Mouse (Mus musculus) forebrain, embryonic 11.5 days (tissue): ENCODE results near the gene Ncam2. TPM values are rescaled to one million over a fixed set of nuclear protein-coding genes. Genes with fewer than 3 reads are reported as not detected.

Source experiments
- ATAC-seq: fragments of 200-750 bp; cut with Nextera tagmentation; replicated peaks from 2 replicates; pipeline ENCODE4 v1.8.0; 2017; ENCODE audit warnings: moderate TSS enrichment; ENCODE audit not compliant: low FRiP score
- DNase-seq: peaks from one replicate; pipeline ENCODE4 v3.0.0-alpha.2; 2017; ENCODE audit warnings: low spot score
- H3K27ac ChIP-seq: fragments of 300-500 bp; sonication (generic); 2 replicates; pipeline ENCODE4 v1.5.1; 2014; ENCODE audit warnings: low read depth, low read length
- H3K27me3 ChIP-seq: fragments of 300-500 bp; sonication (generic); 2 replicates; pipeline ENCODE4 v1.6.1; 2014; ENCODE audit warnings: mild to moderate bottlenecking, low read length, mixed read lengths; ENCODE audit not compliant: control insufficient read depth, insufficient read depth
- H3K36me3 ChIP-seq: fragments of 300-500 bp; sonication (generic); 2 replicates; pipeline ENCODE4 v1.6.1; 2014; ENCODE audit warnings: mild to moderate bottlenecking, low read length, moderate library complexity, mixed read lengths; ENCODE audit not compliant: control insufficient read depth, insufficient read depth
- H3K4me1 ChIP-seq: fragments of 300-500 bp; sonication (generic); replicated peaks from 2 replicates; pipeline ENCODE4 v1.6.1; 2014; ENCODE audit warnings: low read length, mixed read lengths; ENCODE audit not compliant: control insufficient read depth, insufficient read depth
- H3K4me2 ChIP-seq: fragments of 300-500 bp; sonication (generic); 2 replicates; pipeline ENCODE4 v1.6.1; 2014; ENCODE audit warnings: low read depth, mild to moderate bottlenecking, low read length, moderate library complexity, mixed read lengths; ENCODE audit not compliant: severe bottlenecking
- H3K4me3 ChIP-seq: fragments of 300-500 bp; sonication (generic); 2 replicates; pipeline ENCODE4 v1.5.1; 2014; ENCODE audit warnings: low read depth, low read length
- H3K9ac ChIP-seq: fragments of 300-500 bp; sonication (generic); 2 replicates; pipeline ENCODE4 v1.6.1; 2014; ENCODE audit warnings: low read length
- H3K9me3 ChIP-seq: fragments of 300-500 bp; sonication (generic); 2 replicates; pipeline ENCODE4 v1.6.1; 2016; ENCODE audit warnings: low read length, mixed read lengths; ENCODE audit not compliant: control insufficient read depth
- WGBS: fragments of 180-500 bp; shearing (Covaris S2); extraction: QIAGEN DNeasy Blood & Tissue Kit; methylation state at CpG from one replicate; pipeline ENCODE4 v1.1.7; 2014; 5-methylcytosine and 5-hydroxymethylcytosine counted together
- polyA plus RNA-seq: library from polyadenylated mRNA; unstranded; fragments of >200 nt; fragmentation: Nextera tagmentation; extraction: Ambion mirVana; gene quantifications from 2 replicates; pipeline ENCODE4 v1.2.1, GENCODE M21; 2014

Gene Ncam2
- polyA plus RNA-seq, 1 experiment from 2014 or later: 4.2 TPM

- H3K4me1 ChIP-seq: no peaks in the 10 kb centered on the region
- 72% methylated on average over 2 of the region's 2 CpGs for WGBS
- no peak for DNase-seq
- no peak overlapping the region for H3K27ac ChIP-seq
- H3K9ac ChIP-seq: no peak overlapping the region
- H3K4me2 ChIP-seq: no peak overlapping the region
- H3K9me3 ChIP-seq: no peaks in the 10 kb centered on the region
- no peaks in the 10 kb centered on the region for H3K27me3 ChIP-seq
- no peak for ATAC-seq
- H3K4me3 ChIP-seq: no peak overlapping the region
- no peaks in the 10 kb centered on the region for H3K36me3 ChIP-seq
Observed at GRCm38 (mm10) chr16:81365901-81366300, 165.4 kb downstream of the Ncam2 start.

GRCm38 (mm10) chr16:81374234-81374633 is 173.7 kb downstream of the Ncam2 start:
- Histone ChIP-seq H3K4me3 (no peak overlapping the region), H3K27me3 (no peaks in the 10 kb centered on the region), H3K27ac (no peak overlapping the region), H3K4me1 (no peaks in the 10 kb centered on the region), H3K4me2 (no peak overlapping the region), H3K36me3 (no peaks in the 10 kb centered on the region), H3K9ac (no peak overlapping the region), H3K9me3 (no peaks in the 10 kb centered on the region)
- WGBS: 90% methylated on average over 8 of the region's 8 CpGs
- ATAC-seq: no peak
- DNase-seq: no peak

- no peak overlapping the region for H3K4me3 ChIP-seq
- H3K27me3 ChIP-seq: no peaks in the 10 kb centered on the region
- DNase-seq (no peak), ATAC-seq (no peak; the same call in 1 of the 2 replicates)
- no peaks in the 10 kb centered on the region for H3K4me1 ChIP-seq
- H3K36me3 ChIP-seq: no peaks in the 10 kb centered on the region
- no peak overlapping the region for H3K4me2 ChIP-seq
- H3K9me3 ChIP-seq: no peaks in the 10 kb centered on the region
- no peak overlapping the region for H3K27ac ChIP-seq
- 77% methylated on average over 4 of the region's 4 CpGs for WGBS
- H3K9ac ChIP-seq: no peak overlapping the region
Observed at GRCm38 (mm10) chr16:81380434-81380833, 179.9 kb downstream of the Ncam2 start.

GRCm38 (mm10) chr16:81388646-81389045 is 188.1 kb downstream of the Ncam2 start:
- Histone ChIP-seq H3K27ac (no peak overlapping the region), H3K36me3 (no peaks in the 10 kb centered on the region), H3K9me3 (no peaks in the 10 kb centered on the region), H3K4me2 (no peak overlapping the region), H3K4me3 (no peak overlapping the region), H3K4me1 (no peaks in the 10 kb centered on the region), H3K9ac (no peak overlapping the region), H3K27me3 (no peaks in the 10 kb centered on the region)
- 66% methylated on average over 2 of the region's 2 CpGs for WGBS
- ATAC-seq: no peak
- no peak for DNase-seq

- no peaks in the 10 kb centered on the region for H3K36me3 ChIP-seq
- no peak overlapping the region for H3K27ac ChIP-seq
- H3K27me3 ChIP-seq: no peaks in the 10 kb centered on the region
- no peak for DNase-seq
- no peak for ATAC-seq
- H3K4me3 ChIP-seq: no peak overlapping the region
- H3K9me3 ChIP-seq: no peaks in the 10 kb centered on the region
- WGBS: 89% methylated on average over 7 of the region's 7 CpGs
- no peaks in the 10 kb centered on the region for H3K4me1 ChIP-seq
- no peak overlapping the region for H3K4me2 ChIP-seq
- no peak overlapping the region for H3K9ac ChIP-seq
Observed at GRCm38 (mm10) chr16:81434559-81434958, 234.1 kb downstream of the Ncam2 start.

GRCm38 (mm10) chr16:81437091-81437867 is 236.8 kb downstream of the Ncam2 start:
- H3K4me1 ChIP-seq: no peaks in the 10 kb centered on the region
- no peaks in the 10 kb centered on the region for H3K36me3 ChIP-seq
- no peak for ATAC-seq
- 90% methylated on average over 5 of the region's 5 CpGs for WGBS
- no peak overlapping the region for H3K9ac ChIP-seq
- H3K27ac ChIP-seq: no peak overlapping the region
- H3K4me3 ChIP-seq: no peak overlapping the region
- DNase-seq: no peak
- H3K27me3 ChIP-seq: no peaks in the 10 kb centered on the region
- H3K9me3 ChIP-seq: no peaks in the 10 kb centered on the region
- H3K4me2 ChIP-seq: no peak overlapping the region

GRCm38 (mm10) chr16:81437868-81438249 is 237.4 kb downstream of the Ncam2 start:
- DNase-seq (no peak), ATAC-seq (no peak)
- Histone ChIP-seq H3K4me2 (no peak overlapping the region), H3K9ac (no peak overlapping the region), H3K4me1 (no peaks in the 10 kb centered on the region), H3K4me3 (no peak overlapping the region), H3K27ac (no peak overlapping the region), H3K27me3 (no peaks in the 10 kb centered on the region), H3K36me3 (no peaks in the 10 kb centered on the region), H3K9me3 (no peaks in the 10 kb centered on the region)
- WGBS: 95% methylated on average over 2 of the region's 2 CpGs

- H3K4me2 ChIP-seq: no peak overlapping the region
- H3K4me3 ChIP-seq: no peak overlapping the region
- H3K36me3 ChIP-seq: no peaks in the 10 kb centered on the region
- no peak for DNase-seq
- H3K27ac ChIP-seq: no peak overlapping the region
- WGBS: 95% methylated on average over 5 of the region's 5 CpGs
- H3K9ac ChIP-seq: no peak overlapping the region
- no peak for ATAC-seq
- H3K27me3 ChIP-seq: no peaks in the 10 kb centered on the region
- H3K4me1 ChIP-seq: no peaks in the 10 kb centered on the region
- no peaks in the 10 kb centered on the region for H3K9me3 ChIP-seq
Observed at GRCm38 (mm10) chr16:81450851-81451250, 250.4 kb downstream of the Ncam2 start.

- Histone ChIP-seq H3K9ac (no peak overlapping the region), H3K4me3 (no peak overlapping the region), H3K4me1 (no peaks in the 10 kb centered on the region), H3K4me2 (no peak overlapping the region), H3K36me3 (no peaks in the 10 kb centered on the region), H3K27ac (no peak overlapping the region), H3K9me3 (no peaks in the 10 kb centered on the region), H3K27me3 (no peaks in the 10 kb centered on the region)
- ATAC-seq: no peak
- DNase-seq: no peak
- WGBS: 86% methylated on average over 2 of the region's 2 CpGs
Observed at GRCm38 (mm10) chr16:81452988-81453387, 252.5 kb downstream of the Ncam2 start.
